Mouse (Mus musculus): ENCODE measurements around the gene Exoc4. TPM values are rescaled to one million over a fixed set of nuclear protein-coding genes. Genes with fewer than 3 reads are reported as not detected.

Exoc4 gene
- polyA plus RNA-seq, 1 experiment, result 9.6 TPM

DNA sequence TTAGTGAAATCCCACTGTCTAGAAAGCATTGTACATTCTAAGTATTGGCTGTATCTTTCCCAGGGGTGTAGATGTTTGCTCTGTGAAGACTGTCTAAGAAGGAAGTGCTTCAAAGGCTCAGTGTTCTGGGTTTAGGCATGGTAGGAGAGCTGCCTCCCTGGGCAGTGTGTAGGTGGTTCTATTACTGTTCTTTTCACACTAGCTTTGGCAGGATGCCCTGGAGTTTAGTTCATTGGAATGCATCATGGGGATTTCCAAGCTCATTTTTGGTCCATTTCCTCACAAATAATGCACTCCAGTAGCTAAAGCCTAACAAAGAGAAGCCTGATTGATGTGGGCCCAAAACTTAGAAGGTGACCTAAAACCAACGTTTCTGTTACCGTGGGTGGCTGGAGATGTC lies 555.9 kb downstream of the Exoc4 start:
- 40% methylated on average over 2 of the region's 2 CpGs for WGBS

DNA sequence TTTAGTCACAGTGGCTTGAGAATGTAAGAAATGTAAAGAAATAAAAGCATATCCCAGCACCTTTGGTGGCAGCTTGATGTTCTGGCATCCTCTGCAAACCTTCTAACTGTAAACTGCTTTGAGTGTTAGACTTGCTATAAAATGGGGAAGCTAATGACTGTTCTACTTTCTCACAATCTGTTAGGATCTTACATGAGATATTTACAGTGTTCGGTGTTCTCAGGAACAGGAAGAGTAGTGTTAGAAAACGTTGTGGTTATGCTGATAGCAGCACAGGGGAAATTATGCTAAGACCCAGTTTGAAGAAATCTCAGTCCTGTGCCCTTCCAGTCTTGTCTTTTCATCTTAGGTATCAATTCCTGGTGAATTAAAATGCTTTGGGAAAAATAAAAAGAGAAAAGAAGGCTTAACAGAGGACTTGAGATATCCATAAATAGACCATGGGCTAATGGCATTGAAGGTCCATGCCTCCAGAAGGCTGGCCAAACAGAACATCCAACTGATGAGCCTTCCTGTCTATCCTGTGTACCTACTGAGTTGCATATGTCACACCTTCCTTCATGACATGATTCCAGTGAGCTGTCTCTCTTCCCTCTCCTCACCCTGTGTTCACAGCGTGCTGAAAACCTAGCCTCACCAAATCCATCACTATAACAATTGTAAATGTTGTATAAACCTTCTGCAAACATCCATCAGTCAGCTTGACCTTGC lies 557.3 kb downstream of the Exoc4 start:
- Histone ChIP-seq H3K27ac (ENCODE audit: insufficient read depth, low read depth, low read length) (no peak overlapping the region), H3K4me1 (ENCODE audit: control insufficient read depth, insufficient read depth, low read length) (no peaks in the 10 kb centered on the region), H3K27me3 (replicated peaks; ENCODE audit: control insufficient read depth, insufficient read depth, low read length) (no peaks in the 10 kb centered on the region), H3K4me3 (ENCODE audit: insufficient read depth, low read depth, low read length) (no peak overlapping the region), H3K36me3 (ENCODE audit: control insufficient read depth, insufficient read depth, low read length) (no peaks in the 10 kb centered on the region)
- TF ChIP-seq CTCF (conservative IDR thresholded peaks at IDR 0.05; ENCODE audit: insufficient read depth, insufficient read length, low read depth, low read length), result no peak
- no peak for TF ChIP-seq POLR2A (IDR thresholded peaks at IDR 0.05; ENCODE audit: low read depth, low read length)
- 75% methylated on average over 3 of the region's 3 CpGs for WGBS
- no peak for DNase-seq

More for the DNA sequence above, 555.9 kb downstream of the Exoc4 start:
- Histone ChIP-seq H3K27ac (ENCODE audit: insufficient read depth, low read depth, low read length) (no peak overlapping the region), H3K4me3 (ENCODE audit: insufficient read depth, low read depth, low read length) (no peak overlapping the region), H3K27me3 (replicated peaks; ENCODE audit: control insufficient read depth, insufficient read depth, low read length) (no peaks in the 10 kb centered on the region), H3K36me3 (ENCODE audit: control insufficient read depth, insufficient read depth, low read length) (no peaks in the 10 kb centered on the region), H3K4me1 (ENCODE audit: control insufficient read depth, insufficient read depth, low read length) (no peaks in the 10 kb centered on the region)
- no peak for TF ChIP-seq CTCF (conservative IDR thresholded peaks at IDR 0.05; ENCODE audit: insufficient read depth, insufficient read length, low read depth, low read length)
- TF ChIP-seq POLR2A (IDR thresholded peaks at IDR 0.05; ENCODE audit: low read depth, low read length), result no peak
- peak; percentile 50 for DNase-seq

DNA sequence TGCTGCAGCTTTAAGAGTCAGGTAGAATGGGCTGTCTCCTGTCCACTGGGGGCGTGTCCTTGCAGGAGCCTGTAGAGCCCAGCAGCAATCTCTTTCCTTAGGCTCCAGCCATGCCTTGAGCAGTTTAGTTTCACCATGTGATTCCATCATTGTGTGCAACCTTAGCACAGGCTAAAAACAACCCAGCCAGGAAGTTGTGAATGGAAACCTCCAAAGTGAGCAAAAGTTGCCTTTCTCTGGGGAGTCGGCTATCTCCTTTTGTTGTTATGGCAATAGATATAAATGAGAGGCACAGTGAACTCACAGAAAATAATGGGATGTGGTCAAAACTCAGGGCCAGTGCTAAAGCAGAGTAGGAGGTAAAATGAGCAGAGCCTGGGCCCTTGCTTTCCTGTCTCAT lies 565.5 kb downstream of the Exoc4 start:
- Histone ChIP-seq H3K4me1 (ENCODE audit: control insufficient read depth, insufficient read depth, low read length) (peaks cover 2% of the 10 kb centered on the region; the same call in 1 of the 2 replicates), H3K4me3 (ENCODE audit: insufficient read depth, low read depth, low read length) (no peak overlapping the region), H3K36me3 (ENCODE audit: control insufficient read depth, insufficient read depth, low read length) (no peaks in the 10 kb centered on the region), H3K27ac (ENCODE audit: insufficient read depth, low read depth, low read length) (no peak overlapping the region), H3K27me3 (replicated peaks; ENCODE audit: control insufficient read depth, insufficient read depth, low read length) (no peaks in the 10 kb centered on the region)
- DNase-seq, result peak; percentile 2
- 56% methylated on average over 2 of the region's 2 CpGs for WGBS
- no peak for TF ChIP-seq POLR2A (IDR thresholded peaks at IDR 0.05; ENCODE audit: low read depth, low read length)
- TF ChIP-seq CTCF (conservative IDR thresholded peaks at IDR 0.05; ENCODE audit: insufficient read depth, insufficient read length, low read depth, low read length), result no peak

DNA sequence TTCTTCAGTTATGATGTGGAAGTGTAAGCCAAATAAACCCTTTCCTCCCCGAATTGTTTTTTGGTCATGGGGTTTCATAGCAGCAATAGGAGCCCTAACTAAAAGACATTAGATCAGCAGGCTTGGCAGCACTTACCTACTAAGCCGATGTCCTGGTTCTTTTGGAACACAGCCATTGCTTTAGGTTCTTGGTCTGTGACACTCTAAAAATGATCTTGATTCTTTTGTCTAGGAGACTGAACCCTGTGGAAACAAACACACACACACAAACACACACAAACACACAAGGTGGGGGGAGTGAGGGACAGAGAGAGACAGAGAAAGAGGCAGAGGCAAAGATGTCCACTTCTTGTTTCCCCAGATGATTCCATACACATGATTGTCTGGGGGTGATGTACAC lies 574.3 kb downstream of the Exoc4 start:
- Histone ChIP-seq H3K27ac (ENCODE audit: insufficient read depth, low read depth, low read length) (no peak overlapping the region), H3K27me3 (replicated peaks; ENCODE audit: control insufficient read depth, insufficient read depth, low read length) (no peaks in the 10 kb centered on the region), H3K4me3 (ENCODE audit: insufficient read depth, low read depth, low read length) (no peak overlapping the region), H3K4me1 (ENCODE audit: control insufficient read depth, insufficient read depth, low read length) (no peaks in the 10 kb centered on the region), H3K36me3 (ENCODE audit: control insufficient read depth, insufficient read depth, low read length) (no peaks in the 10 kb centered on the region)
- TF ChIP-seq CTCF (conservative IDR thresholded peaks at IDR 0.05; ENCODE audit: insufficient read depth, insufficient read length, low read depth, low read length) (no peak), POLR2A (IDR thresholded peaks at IDR 0.05; ENCODE audit: low read depth, low read length) (no peak)
- DNase-seq, result no peak
- WGBS, result 83% methylated on average over 2 of the region's 2 CpGs

DNA sequence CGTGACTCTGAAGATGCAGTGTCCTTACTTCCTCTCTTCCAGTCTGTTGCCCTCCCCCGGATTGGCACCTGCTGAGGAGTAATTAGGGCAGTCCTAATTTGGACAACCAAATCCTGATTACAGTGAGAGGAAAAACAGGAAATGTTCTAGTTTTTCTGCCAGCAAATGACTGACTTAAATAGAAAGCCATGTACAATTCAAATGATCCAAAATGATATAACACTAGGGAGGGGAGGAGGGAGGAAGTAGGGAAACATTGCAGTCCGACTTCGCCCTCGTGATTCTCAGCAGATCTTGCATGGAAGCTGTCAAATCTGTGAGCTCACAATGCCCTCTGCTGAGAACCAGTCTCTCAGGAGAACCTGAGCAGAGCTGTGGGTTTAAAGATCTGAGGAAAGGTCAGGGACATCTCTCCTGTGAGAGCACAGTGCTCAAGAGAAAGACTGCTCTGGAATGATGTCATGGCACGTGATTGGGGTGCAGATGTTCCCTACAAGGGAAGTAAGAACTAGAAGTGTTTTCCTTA lies 575.0 kb downstream of the Exoc4 start:
- DNase-seq, result peak; percentile 24
- Histone ChIP-seq H3K4me3 (ENCODE audit: insufficient read depth, low read depth, low read length) (no peak overlapping the region), H3K4me1 (ENCODE audit: control insufficient read depth, insufficient read depth, low read length) (no peaks in the 10 kb centered on the region), H3K27me3 (replicated peaks; ENCODE audit: control insufficient read depth, insufficient read depth, low read length) (no peaks in the 10 kb centered on the region), H3K36me3 (ENCODE audit: control insufficient read depth, insufficient read depth, low read length) (no peaks in the 10 kb centered on the region), H3K27ac (ENCODE audit: insufficient read depth, low read depth, low read length) (no peak overlapping the region)
- 41% methylated on average over 6 of the region's 6 CpGs for WGBS
- TF ChIP-seq POLR2A (IDR thresholded peaks at IDR 0.05; ENCODE audit: low read depth, low read length) (no peak), CTCF (conservative IDR thresholded peaks at IDR 0.05; ENCODE audit: insufficient read depth, insufficient read length, low read depth, low read length) (no peak)

DNA sequence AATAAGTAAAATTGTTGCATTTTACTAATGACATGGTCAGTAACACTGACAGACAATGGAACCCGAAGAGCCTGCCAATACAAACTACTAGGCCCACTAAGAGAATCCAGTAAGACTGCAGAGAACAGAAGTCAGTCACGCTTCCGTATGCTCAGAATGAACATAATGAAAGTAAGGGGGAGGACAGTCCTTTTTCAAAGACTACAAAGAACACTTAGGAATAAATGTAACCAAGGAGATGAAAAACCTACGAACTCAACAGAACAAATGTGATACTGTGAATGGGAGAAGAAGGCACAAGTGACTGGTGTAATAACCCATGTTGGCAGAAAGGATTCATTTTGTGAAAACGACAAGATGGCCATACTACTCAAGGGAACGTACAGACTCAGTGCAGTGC lies 579.6 kb downstream of the Exoc4 start:
- DNase-seq, result no peak
- Histone ChIP-seq H3K27ac (ENCODE audit: insufficient read depth, low read depth, low read length) (no peak overlapping the region), H3K36me3 (ENCODE audit: control insufficient read depth, insufficient read depth, low read length) (no peaks in the 10 kb centered on the region), H3K4me1 (ENCODE audit: control insufficient read depth, insufficient read depth, low read length) (no peaks in the 10 kb centered on the region), H3K27me3 (replicated peaks; ENCODE audit: control insufficient read depth, insufficient read depth, low read length) (no peaks in the 10 kb centered on the region), H3K4me3 (ENCODE audit: insufficient read depth, low read depth, low read length) (no peak overlapping the region)
- no peak for TF ChIP-seq POLR2A (IDR thresholded peaks at IDR 0.05; ENCODE audit: low read depth, low read length)
- TF ChIP-seq CTCF (conservative IDR thresholded peaks at IDR 0.05; ENCODE audit: insufficient read depth, insufficient read length, low read depth, low read length), result no peak
- WGBS, result 95% methylated on average over 6 of the region's 6 CpGs

DNA sequence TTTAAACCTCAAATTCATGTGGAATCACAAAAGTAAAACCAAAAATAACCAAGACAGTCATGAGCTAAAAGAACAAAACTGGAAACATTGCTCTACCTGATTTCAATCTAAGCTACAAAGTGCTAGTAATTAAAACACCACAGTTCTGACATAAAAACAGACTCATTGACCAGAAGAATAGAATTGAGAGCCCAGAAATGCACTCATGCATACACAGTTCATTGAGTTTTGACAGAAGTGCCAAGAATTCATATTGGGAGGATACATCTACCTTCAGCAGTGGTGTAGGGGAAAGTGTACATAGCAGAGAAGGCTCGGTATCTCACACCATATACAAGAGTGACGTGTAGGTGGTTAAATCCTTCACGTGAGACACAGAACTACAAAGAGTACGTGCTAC lies 580.4 kb downstream of the Exoc4 start:
- Histone ChIP-seq H3K4me1 (ENCODE audit: control insufficient read depth, insufficient read depth, low read length) (no peaks in the 10 kb centered on the region), H3K27me3 (replicated peaks; ENCODE audit: control insufficient read depth, insufficient read depth, low read length) (no peaks in the 10 kb centered on the region), H3K36me3 (ENCODE audit: control insufficient read depth, insufficient read depth, low read length) (no peaks in the 10 kb centered on the region), H3K4me3 (ENCODE audit: insufficient read depth, low read depth, low read length) (no peak overlapping the region), H3K27ac (ENCODE audit: insufficient read depth, low read depth, low read length) (no peak overlapping the region)
- WGBS, result 97% methylated on average over 4 of the region's 4 CpGs
- DNase-seq, result no peak
- TF ChIP-seq POLR2A (IDR thresholded peaks at IDR 0.05; ENCODE audit: low read depth, low read length) (no peak), CTCF (conservative IDR thresholded peaks at IDR 0.05; ENCODE audit: insufficient read depth, insufficient read length, low read depth, low read length) (no peak)

Data from kidney, adult 2 months (tissue).